Mouse (Mus musculus) limb, embryonic 14.5 days (tissue): ENCODE results near the gene Itga4. TPM values are rescaled to one million over a fixed set of nuclear protein-coding genes. Genes with fewer than 3 reads are reported as not detected.

ENCODE experiments used
- ATAC-seq: fragments of 200-750 bp; cut with Nextera tagmentation; 2 replicates; pipeline ENCODE4 v1.8.0; 2017; ENCODE audit warnings: low read depth, moderate number of reproducible peaks, moderate TSS enrichment; ENCODE audit not compliant: low FRiP score
- DNase-seq: peaks from one replicate; pipeline ENCODE4 v3.0.0-alpha.2; 2015; ENCODE audit warnings: low spot score
- H3K27ac ChIP-seq: fragments of 300-500 bp; sonication (generic); replicated peaks from 2 replicates; pipeline ENCODE4 v1.5.1; 2014; ENCODE audit warnings: low read depth, mild to moderate bottlenecking, low read length, moderate library complexity, mixed read lengths
- H3K27me3 ChIP-seq: fragments of 300-500 bp; sonication (generic); 2 replicates; pipeline ENCODE4 v1.6.1; 2014; ENCODE audit warnings: low read length, mixed read lengths; ENCODE audit not compliant: control insufficient read depth, insufficient read depth
- H3K36me3 ChIP-seq: fragments of 300-500 bp; sonication (generic); 2 replicates; pipeline ENCODE4 v1.6.1; 2014; ENCODE audit warnings: mild to moderate bottlenecking, low read length, moderate library complexity, mixed read lengths; ENCODE audit not compliant: control insufficient read depth, insufficient read depth
- H3K4me1 ChIP-seq: fragments of 300-500 bp; sonication (generic); 2 replicates; pipeline ENCODE4 v1.6.1; 2014; ENCODE audit warnings: antibody characterized with exemption, low read length, mixed read lengths; ENCODE audit not compliant: control insufficient read depth, insufficient read depth
- H3K4me2 ChIP-seq: fragments of 300-500 bp; sonication (generic); replicated peaks from 2 replicates; pipeline ENCODE4 v1.6.1; 2014; ENCODE audit warnings: low read depth, mild to moderate bottlenecking, low read length, moderate library complexity; ENCODE audit not compliant: severe bottlenecking
- H3K4me3 ChIP-seq: fragments of 300-500 bp; sonication (generic); replicated peaks from 2 replicates; pipeline ENCODE4 v1.5.1; 2014; ENCODE audit warnings: low read length
- H3K9ac ChIP-seq: fragments of 300-500 bp; sonication (generic); 2 replicates; pipeline ENCODE4 v1.6.1; 2014; ENCODE audit warnings: mild to moderate bottlenecking, low read depth, low read length, moderate library complexity; ENCODE audit not compliant: severe bottlenecking
- H3K9me3 ChIP-seq: fragments of 300-500 bp; sonication (generic); 2 replicates; pipeline ENCODE4 v1.6.1; 2016; ENCODE audit warnings: low read length; ENCODE audit not compliant: control insufficient read depth
- POLR2A ChIP-seq: fragments of 200-500 bp; IDR thresholded peaks from 2 replicates; pipeline ENCODE4 v1.8.0; 2012; ENCODE audit warnings: inconsistent platforms, mild to moderate bottlenecking, moderate library complexity, borderline replicate concordance; ENCODE audit not compliant: insufficient read depth, insufficient read length; ENCODE audit errors: extremely low read depth
- WGBS: fragments of 180-500 bp; shearing (Covaris S2); extraction: QIAGEN DNeasy Blood & Tissue Kit; methylation state at CpG from one replicate; pipeline ENCODE4 v1.1.7; 2014; 5-methylcytosine and 5-hydroxymethylcytosine counted together
- polyA plus RNA-seq, 2 experiments: library from polyadenylated mRNA; depleted of rRNA in 1 of 2; stranded (reverse) in 1 of 2; unstranded in 1 of 2; fragments of >200 nt; fragmentation: Nextera tagmentation in 1 of 2; extraction: Ambion mirVana in 1 of 2; gene quantifications; 2 replicates each; pipeline versions ENCODE4 v1.2.1 to v1.2.3; 2012 to 2014

Gene Itga4
- polyA plus RNA-seq, 2 experiments, result 9.3 to 9.9 TPM

DNA sequence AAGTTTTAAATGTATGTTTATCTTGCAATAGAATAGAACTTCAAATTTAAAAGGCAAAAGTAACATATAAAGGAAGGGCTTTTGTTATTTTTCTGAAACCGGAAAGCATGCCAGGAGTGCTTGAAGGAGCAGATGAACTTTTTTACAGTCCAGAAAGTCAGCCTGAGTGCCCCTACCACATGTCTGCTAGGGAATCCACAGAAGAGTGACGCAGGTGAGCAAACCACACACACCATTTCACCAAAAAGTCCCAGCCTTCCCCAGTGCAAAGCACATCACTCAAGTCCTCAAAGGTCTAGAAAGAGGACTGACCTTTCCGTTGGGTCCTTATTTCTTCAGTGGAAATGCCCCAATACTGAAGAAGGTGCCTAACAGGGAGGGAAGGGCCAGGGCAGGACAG lies 11.3 kb downstream of the Itga4 start:
- ATAC-seq, result no peak
- Histone ChIP-seq H3K27me3 (no peaks in the 10 kb centered on the region), H3K4me1 (no peaks in the 10 kb centered on the region), H3K9me3 (no peaks in the 10 kb centered on the region), H3K4me3 (no peak overlapping the region), H3K27ac (no peak overlapping the region), H3K9ac (no peak overlapping the region), H3K36me3 (no peaks in the 10 kb centered on the region), H3K4me2 (no peak overlapping the region)
- TF ChIP-seq POLR2A, result no peak
- DNase-seq, result no peak
- 91% methylated on average over 3 of the region's 3 CpGs for WGBS

DNA sequence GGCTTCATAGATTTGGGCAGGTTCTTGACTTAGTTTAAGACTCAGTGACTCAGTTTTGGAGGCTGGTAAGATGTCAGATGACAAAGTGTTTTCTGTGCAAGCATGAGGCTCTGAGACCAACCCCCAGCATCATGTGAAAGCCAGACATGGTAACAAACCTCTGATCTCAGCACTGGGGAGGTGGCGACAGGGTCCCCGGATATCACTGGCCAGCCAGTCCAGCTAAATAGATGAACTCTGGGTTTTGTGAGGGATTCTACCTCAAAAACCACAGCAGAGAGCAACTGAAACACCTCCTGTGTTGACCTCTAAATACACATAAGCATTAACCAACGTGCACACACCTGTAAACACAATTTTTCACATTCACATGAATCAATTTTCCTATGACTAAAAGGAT lies 12.0 kb downstream of the Itga4 start:
- no peaks in the 10 kb centered on the region for H3K36me3 ChIP-seq

DNA sequence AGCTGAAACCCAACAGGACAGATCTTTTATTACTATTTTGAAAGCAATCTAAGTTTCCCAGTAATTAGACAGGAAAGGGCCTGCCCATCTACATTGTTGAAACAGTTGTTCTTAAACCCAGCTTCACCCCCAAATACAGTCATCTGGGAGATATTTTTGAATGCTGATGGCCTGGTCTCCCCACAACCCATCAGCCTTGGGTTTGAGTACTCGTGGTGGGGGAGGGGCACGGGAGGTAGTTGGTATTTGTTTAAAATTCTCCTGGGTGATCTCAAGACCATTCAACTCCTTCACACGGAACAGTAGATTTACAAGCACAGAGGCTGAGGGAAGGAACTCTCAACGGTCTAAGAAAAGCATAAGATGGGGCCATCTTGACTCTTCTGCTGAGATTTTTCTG lies 13.6 kb downstream of the Itga4 start:
- DNase-seq, result no peak
- Histone ChIP-seq H3K36me3 (no peaks in the 10 kb centered on the region), H3K4me3 (no peak overlapping the region), H3K4me1 (no peaks in the 10 kb centered on the region), H3K9ac (no peak overlapping the region), H3K4me2 (no peak overlapping the region), H3K9me3 (no peaks in the 10 kb centered on the region), H3K27ac (no peak overlapping the region), H3K27me3 (no peaks in the 10 kb centered on the region)
- ATAC-seq, result no peak
- 72% methylated on average over 4 of the region's 4 CpGs for whole genome bisulfite sequencing
- no peak for TF ChIP-seq POLR2A

More for the DNA sequence above, 12.0 kb downstream of the Itga4 start:
- WGBS, result 79% methylated on average over 3 of the region's 3 CpGs
- Histone ChIP-seq H3K27ac (no peak overlapping the region), H3K9me3 (no peaks in the 10 kb centered on the region), H3K4me2 (no peak overlapping the region), H3K4me3 (no peak overlapping the region), H3K4me1 (no peaks in the 10 kb centered on the region), H3K9ac (no peak overlapping the region), H3K27me3 (no peaks in the 10 kb centered on the region)
- ATAC-seq, result no peak
- no peak for DNase-seq
- TF ChIP-seq POLR2A, result no peak

DNA sequence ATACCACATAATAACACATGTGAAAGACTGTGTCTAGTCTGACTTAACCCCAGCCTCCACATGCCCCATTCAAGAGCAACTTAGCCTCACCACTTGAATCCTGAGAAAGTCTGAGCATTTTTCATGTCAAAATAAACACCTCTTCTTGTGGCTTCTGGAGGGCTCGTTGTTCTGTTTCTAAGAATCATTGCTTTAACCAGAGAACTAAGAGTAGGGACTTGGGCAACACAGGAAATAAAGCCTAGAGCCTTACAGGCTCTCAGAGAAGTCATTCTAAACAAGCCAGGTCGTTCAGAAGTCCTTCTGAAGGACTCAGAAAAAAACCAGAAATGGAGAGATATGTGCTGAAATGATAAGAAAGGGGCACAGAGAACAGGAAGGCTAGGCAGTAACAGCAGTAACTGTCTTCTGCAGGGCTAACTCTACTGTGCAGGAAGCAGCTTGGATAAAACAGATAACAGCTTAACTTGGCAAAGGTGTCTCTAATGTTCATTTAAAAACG lies 14.9 kb downstream of the Itga4 start:
- Histone ChIP-seq H3K9ac (no peak overlapping the region), H3K9me3 (no peaks in the 10 kb centered on the region), H3K27ac (no peak overlapping the region), H3K4me2 (no peak overlapping the region), H3K4me3 (no peak overlapping the region), H3K27me3 (no peaks in the 10 kb centered on the region), H3K36me3 (no peaks in the 10 kb centered on the region), H3K4me1 (no peaks in the 10 kb centered on the region)
- no peak for TF ChIP-seq POLR2A
- ATAC-seq, result no peak
- DNase-seq, result no peak
- 52% methylated on average over 3 of the region's 3 CpGs for WGBS

DNA sequence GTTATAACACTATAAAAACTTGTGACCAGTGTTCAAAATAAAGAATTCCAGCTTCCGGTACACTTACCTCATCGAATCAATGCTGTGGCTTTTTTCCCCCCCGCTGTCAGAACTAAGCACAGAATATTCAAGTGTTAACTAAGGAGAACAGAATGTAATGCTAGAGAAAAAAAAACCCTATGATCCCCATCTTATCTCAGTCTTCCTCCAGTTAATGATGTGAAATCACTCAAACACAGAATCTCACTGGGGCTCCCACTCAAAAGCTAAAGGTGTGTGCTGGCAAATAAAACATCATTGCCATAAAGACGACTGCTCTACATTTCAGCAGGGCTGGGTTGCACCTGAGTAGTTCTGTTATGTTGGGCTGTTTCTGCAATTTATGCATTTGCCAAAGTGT lies 16.6 kb downstream of the Itga4 start:
- DNase-seq, result no peak
- Histone ChIP-seq H3K9me3 (no peaks in the 10 kb centered on the region), H3K36me3 (no peaks in the 10 kb centered on the region), H3K4me2 (no peak overlapping the region), H3K4me3 (no peak overlapping the region), H3K4me1 (no peaks in the 10 kb centered on the region), H3K9ac (no peak overlapping the region), H3K27me3 (no peaks in the 10 kb centered on the region), H3K27ac (no peak overlapping the region)
- TF ChIP-seq POLR2A, result no peak
- 86% methylated on average over 4 of the region's 4 CpGs for WGBS
- ATAC-seq, result no peak

DNA sequence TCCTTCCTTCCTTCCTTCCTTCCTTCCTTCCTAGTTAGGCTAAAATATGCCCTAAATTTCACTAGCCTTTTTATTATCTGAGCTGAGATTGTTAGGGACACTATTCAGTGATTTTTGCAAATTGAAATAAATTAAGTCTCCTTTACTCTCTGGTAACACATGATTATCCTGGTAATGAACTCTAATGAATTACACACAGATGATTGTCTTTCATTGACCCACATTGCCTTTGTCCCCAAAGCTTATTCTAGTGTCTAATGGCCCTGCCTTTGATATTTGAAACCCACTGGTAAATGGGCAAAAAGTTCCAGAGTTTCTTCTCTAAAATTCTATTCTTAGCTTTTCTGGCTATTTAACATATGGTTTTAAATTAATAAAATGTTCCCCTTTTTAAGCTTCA lies 23.4 kb downstream of the Itga4 start:
- no peak overlapping the region for H3K4me3 ChIP-seq
- no peak for ATAC-seq
- H3K9ac ChIP-seq, result no peak overlapping the region
- no peak overlapping the region for H3K4me2 ChIP-seq
- H3K9me3 ChIP-seq, result no peaks in the 10 kb centered on the region
- no peak for DNase-seq
- no peak overlapping the region for H3K27ac ChIP-seq
- no peaks in the 10 kb centered on the region for H3K4me1 ChIP-seq
- TF ChIP-seq POLR2A, result no peak
- H3K27me3 ChIP-seq, result no peaks in the 10 kb centered on the region
- no peaks in the 10 kb centered on the region for H3K36me3 ChIP-seq
